Comparison of ENCODE assay signal across 18 mouse cellular contexts in genomic region chr3:33399321-33399720, GRCm38 (mm10).
DNase-seq lines count a peak whose midpoint lies in the region; ATAC-seq and TF ChIP-seq lines count a peak whose summit lies in the region.
"Had no signal": no experiment of that assay in that cellular context is flagged by ENCODE, and none has a peak within 500 bp of the region (broad histone marks: within the 10 kb centered on the region; RNA-seq: fewer than 3 reads in every experiment).

No protein-coding gene starts in this region.

- peaks cover 8% of the 10 kb centered on the region for H3K4me1 ChIP-seq in cortical plate, adult 2 months (ENCODE audit: control insufficient read depth, insufficient read depth, low read length)
- no peaks in the 10 kb centered on the region for H3K4me1 ChIP-seq in heart, embryonic 11.5 days (ENCODE audit: control insufficient read depth, insufficient read depth, low read length)
- H3K4me1 ChIP-seq: heart, embryonic 13.5 days; liver, embryonic 13.5 days had no signal

- TF ChIP-seq POLR2A in cortical plate, adult 2 months (IDR thresholded peaks at IDR 0.05; ENCODE audit: extremely low read depth, insufficient read depth, low read length): no peak

- no peaks in the 10 kb centered on the region for H3K27me3 ChIP-seq in heart, embryonic 11.5 days (ENCODE audit: control insufficient read depth, insufficient read depth, low read length)
- H3K27me3 ChIP-seq: forebrain, embryonic 13.5 days; heart, embryonic 13.5 days; liver, embryonic 13.5 days had no signal

- no peak overlapping the region for H3K4me3 ChIP-seq in cortical plate, adult 2 months (ENCODE audit: insufficient read depth, low read length)
- H3K4me3 ChIP-seq in heart, embryonic 11.5 days (ENCODE audit: low read depth, low read length): no peak overlapping the region
- H3K4me3 ChIP-seq: forebrain, embryonic 13.5 days; heart, embryonic 13.5 days; liver, embryonic 13.5 days had no signal

- no peaks in the 10 kb centered on the region for H3K36me3 ChIP-seq in heart, embryonic 11.5 days (ENCODE audit: control insufficient read depth, insufficient read depth, low read length)
- H3K36me3 ChIP-seq: heart, embryonic 13.5 days; liver, embryonic 13.5 days had no signal

- peak overlapping the region; percentile 93 for H3K27ac ChIP-seq in cortical plate, adult 2 months (ENCODE audit: insufficient read depth, low read length)
- H3K27ac ChIP-seq in heart, embryonic 11.5 days (ENCODE audit: low read depth, low read length): no peak overlapping the region
- H3K27ac ChIP-seq: forebrain, embryonic 13.5 days; heart, embryonic 13.5 days; liver, embryonic 13.5 days had no signal

- no peak overlapping the region for H3K4me2 ChIP-seq in heart, embryonic 11.5 days
- H3K4me2 ChIP-seq: forebrain, embryonic 13.5 days; heart, embryonic 13.5 days; liver, embryonic 13.5 days had no signal

- intact Hi-C loops in gastrocnemius, postnatal 14 days (cut with DNase I; ENCODE audit: low total_unique reads): no loop called here

- peak; percentile 34 for DNase-seq in layer of hippocampus, adult 11-12 months (ENCODE audit: low spot score)
- DNase-seq in layer of hippocampus, postnatal 25 days (ENCODE audit: extremely low spot score in 1 of 2, low spot score in 1 of 2): no peak
- peak; percentile 55 for DNase-seq in layer of hippocampus, adult 9-11 months
- peak; percentile 2 for DNase-seq in mesoderm, embryonic 11.5 days (ENCODE audit: low read depth, low spot score)
- no peak for DNase-seq in ovary, postnatal 10 days (ENCODE audit: low spot score)
- DNase-seq in gastrocnemius, postnatal 14 days: no peak
- DNase-seq: adrenal gland, adult 2 months; B cell, adult 2 months; cerebellum, adult 18-20 months; gastrocnemius, postnatal 25 days; kidney, postnatal 10 days; liver, embryonic 13.5 days; thymus, adult 18-20 months had no signal

- no peaks in the 10 kb centered on the region for H3K9me3 ChIP-seq in heart, embryonic 11.5 days (replicated peaks; ENCODE audit: control insufficient read depth, low read length)
- H3K9me3 ChIP-seq: forebrain, embryonic 13.5 days; heart, embryonic 13.5 days; liver, embryonic 13.5 days had no signal

- WGBS in heart, embryonic 11.5 days (ENCODE audit: insufficient replicate concordance): 76% methylated on average over 8 of the region's 8 CpGs

- TF ChIP-seq CTCF in cortical plate, adult 2 months (IDR thresholded peaks at IDR 0.05; ENCODE audit: extremely low read depth, insufficient read depth, low read length): no peak

- no peak for ATAC-seq in heart, embryonic 11.5 days (replicated peaks; ENCODE audit: insufficient number of reproducible peaks, low FRiP score, low TSS enrichment)
- ATAC-seq: forebrain, embryonic 13.5 days; lung, postnatal 0 days had no signal

- no peak overlapping the region for H3K9ac ChIP-seq in heart, embryonic 11.5 days (ENCODE audit: low read depth, low read length)
- H3K9ac ChIP-seq: forebrain, embryonic 13.5 days; heart, embryonic 13.5 days; liver, embryonic 13.5 days had no signal

Comparison
In these comparisons a context has a peak if more than half of its experiments do, and no peak if none do; other contexts are left out.
1. DNase-seq: peak in layer of hippocampus, adult 11-12 months (single experiment), layer of hippocampus, adult 9-11 months (single experiment) and mesoderm, embryonic 11.5 days (single experiment); none in layer of hippocampus, postnatal 25 days (0 of 2), ovary, postnatal 10 days (single experiment) and gastrocnemius, postnatal 14 days (single experiment).